Mouse (Mus musculus) ES-Bruce4 (cell line): ENCODE measurements around the gene E330017A01Rik.

ENCODE experiments used
- CTCF ChIP-seq: IDR thresholded peaks from one replicate; pipeline ENCODE4 v1.8.1; 2011; ENCODE audit warnings: low read depth, low read length
- EP300 ChIP-seq: IDR thresholded peaks from 2 replicates; pipeline ENCODE4 v1.6.1; 2011; ENCODE audit warnings: low read depth, low read length; ENCODE audit not compliant: insufficient read depth
- POLR2A ChIP-seq: IDR thresholded peaks from one replicate; pipeline ENCODE4 v1.8.1; 2011; ENCODE audit warnings: low read length; ENCODE audit not compliant: insufficient read depth

- TF ChIP-seq CTCF (no peak), POLR2A (no peak), EP300 (no peak)
Observed at GRCm38 (mm10) chr16:58617346-58617745, 21.2 kb downstream of the E330017A01Rik start.
